Mouse (Mus musculus) CH12.LX (cell line): ENCODE measurements around the gene Sppl2b. TPM values are rescaled to one million over a fixed set of nuclear protein-coding genes. Genes with fewer than 3 reads are reported as not detected.

Experiments used
- DNase-seq: peaks from one replicate; pipeline ENCODE4 v3.0.0-alpha.2; 2013; ENCODE audit errors: extremely low read depth
- H3K27ac ChIP-seq: 2 replicates; pipeline ENCODE4 v1.5.1; 2012; ENCODE audit warnings: low read depth, mild to moderate bottlenecking, control low read depth, moderate library complexity; ENCODE audit not compliant: insufficient read depth
- H3K27me3 ChIP-seq: replicated peaks from 2 replicates; pipeline ENCODE3; 2012; ENCODE audit warnings: inconsistent platforms
- H3K36me3 ChIP-seq, 2 experiments: replicated peaks in 1 of 2; 2 replicates each; pipeline versions ENCODE3 to v1.6.1; 2012; ENCODE audit warnings: inconsistent platforms in 1 of 2, low read length in 1 of 2, mild to moderate bottlenecking in 1 of 2, mixed read lengths in 1 of 2, moderate library complexity in 1 of 2; ENCODE audit not compliant: control insufficient read depth in 1 of 2, insufficient read depth in 1 of 2
- H3K4me1 ChIP-seq, 2 experiments: 2 replicates each; pipeline ENCODE4 v1.6.1; 2012; ENCODE audit warnings: inconsistent platforms in 1 of 2, moderate library complexity in 1 of 2; ENCODE audit not compliant: insufficient read depth in 2 of 2, control insufficient read depth in 1 of 2
- H3K4me2 ChIP-seq: 2 replicates; pipeline ENCODE4 v1.6.1; 2012; ENCODE audit warnings: low read depth, mild to moderate bottlenecking, control low read depth; ENCODE audit not compliant: poor library complexity, insufficient read depth, severe bottlenecking
- H3K4me3 ChIP-seq, 3 experiments: fragments of 150-350 bp in 1 of 3; sonication (generic) in 1 of 3; replicated peaks in 1 of 3; 2 replicates each; pipeline versions ENCODE3 to v1.5.1; 2011 to 2012; ENCODE audit warnings: low read depth in 2 of 3, low read length in 2 of 3, mild to moderate bottlenecking in 2 of 3, moderate library complexity in 2 of 3, control low read depth in 1 of 3, improper control_type of control experiment in 1 of 3, inconsistent platforms in 1 of 3, mixed read lengths in 1 of 3; ENCODE audit not compliant: poor library complexity in 1 of 3
- H3K79me2 ChIP-seq: replicated peaks from 2 replicates; pipeline ENCODE4 v1.6.1; 2012; ENCODE audit warnings: mild to moderate bottlenecking, moderate library complexity; ENCODE audit not compliant: control insufficient read depth, poor library complexity, insufficient read depth, severe bottlenecking; ENCODE audit errors: extremely low read depth
- H3K9ac ChIP-seq: 2 replicates; pipeline ENCODE4 v1.6.1; 2012; ENCODE audit warnings: low read depth, mild to moderate bottlenecking, control low read depth, moderate library complexity; ENCODE audit not compliant: insufficient read depth
- H3K9me3 ChIP-seq: replicated peaks from 2 replicates; pipeline ENCODE3; 2012; ENCODE audit warnings: low read length, inconsistent platforms, mixed read lengths
- CHD1 ChIP-seq: IDR thresholded peaks from 2 replicates; pipeline ENCODE4 v1.6.1; 2012; ENCODE audit warnings: low read depth, low read length, improper control_type of control experiment, inconsistent platforms
- CHD2 ChIP-seq: IDR thresholded peaks from 2 replicates; pipeline ENCODE4 v1.6.1; 2011; ENCODE audit warnings: low read length, improper control_type of control experiment
- CTCF ChIP-seq, 2 experiments: IDR thresholded peaks in 1 of 2; conservative IDR thresholded peaks in 1 of 2; 2 replicates each; pipeline ENCODE4 v1.5.1; 2011 to 2012; ENCODE audit warnings: low read depth in 2 of 2, low read length in 2 of 2, improper control_type of control experiment in 1 of 2, inconsistent platforms in 1 of 2, mild to moderate bottlenecking in 1 of 2, moderate library complexity in 1 of 2
- E2F4 ChIP-seq: IDR thresholded peaks from 2 replicates; pipeline ENCODE4 v1.6.1; 2011; ENCODE audit warnings: low read depth, low read length, improper control_type of control experiment; ENCODE audit not compliant: insufficient replicate concordance
- ELF1 ChIP-seq: IDR thresholded peaks from 2 replicates; pipeline ENCODE4 v1.6.1; 2014; ENCODE audit warnings: low read depth, mild to moderate bottlenecking, inconsistent platforms, low read length, improper control_type of control experiment
- EP300 ChIP-seq: IDR thresholded peaks from 2 replicates; pipeline ENCODE4 v1.6.1; 2011; ENCODE audit warnings: low read length, improper control_type of control experiment
- HCFC1 ChIP-seq: IDR thresholded peaks from 2 replicates; pipeline ENCODE4 v1.6.1; 2012; ENCODE audit warnings: low read depth, mild to moderate bottlenecking, inconsistent platforms, low read length, improper control_type of control experiment
- IRF4 ChIP-seq: IDR thresholded peaks from 2 replicates; pipeline ENCODE4 v1.6.1; 2014; ENCODE audit warnings: low read depth, mild to moderate bottlenecking, inconsistent platforms, low read length, improper control_type of control experiment
- JUND ChIP-seq: conservative IDR thresholded peaks from 2 replicates; pipeline ENCODE4 v1.6.1; 2011; ENCODE audit warnings: low read depth, low read length, improper control_type of control experiment
- KAT2A ChIP-seq: IDR thresholded peaks from 2 replicates; pipeline ENCODE4 v1.6.1; 2012; ENCODE audit warnings: low read length, improper control_type of control experiment, inconsistent platforms; ENCODE audit not compliant: insufficient replicate concordance
- MAZ ChIP-seq: IDR thresholded peaks from 2 replicates; pipeline ENCODE4 v1.6.1; 2012; ENCODE audit warnings: low read depth, mild to moderate bottlenecking, inconsistent platforms, low read length, improper control_type of control experiment, moderate library complexity
- MEF2A ChIP-seq: IDR thresholded peaks from 2 replicates; pipeline ENCODE4 v1.6.1; 2014; ENCODE audit warnings: low read depth, mild to moderate bottlenecking, inconsistent platforms, low read length, improper control_type of control experiment, borderline replicate concordance
- NELFE ChIP-seq: IDR thresholded peaks from 2 replicates; pipeline ENCODE4 v1.6.1; 2011; ENCODE audit warnings: low read depth, low read length, improper control_type of control experiment
- POLR2A ChIP-seq: IDR thresholded peaks from 2 replicates; pipeline ENCODE4 v1.6.1; 2011; ENCODE audit warnings: low read depth, mild to moderate bottlenecking, improper control_type of control experiment, low read length
- RAD21 ChIP-seq: IDR thresholded peaks from 2 replicates; pipeline ENCODE4 v1.6.1; 2011; ENCODE audit warnings: low read depth, mild to moderate bottlenecking, low read length, improper control_type of control experiment, moderate library complexity
- RCOR1 ChIP-seq: conservative IDR thresholded peaks from 2 replicates; pipeline ENCODE4 v1.6.1; 2012; ENCODE audit warnings: low read depth, mild to moderate bottlenecking, inconsistent platforms, low read length, improper control_type of control experiment
- SMC3 ChIP-seq: IDR thresholded peaks from 2 replicates; pipeline ENCODE4 v1.6.1; 2011; ENCODE audit warnings: low read depth, low read length, improper control_type of control experiment
- TCF12 ChIP-seq: IDR thresholded peaks from 2 replicates; pipeline ENCODE4 v1.6.1; 2014; ENCODE audit warnings: low read depth, mild to moderate bottlenecking, inconsistent platforms, low read length, improper control_type of control experiment
- UBTF ChIP-seq: IDR thresholded peaks from 2 replicates; pipeline ENCODE4 v1.6.1; 2012; ENCODE audit warnings: low read depth, mild to moderate bottlenecking, inconsistent platforms, low read length, improper control_type of control experiment, moderate library complexity
- ZC3H11A ChIP-seq: IDR thresholded peaks from 2 replicates; pipeline ENCODE4 v1.6.1; 2012; ENCODE audit warnings: low read depth, mild to moderate bottlenecking, inconsistent platforms, low read length, improper control_type of control experiment
- ZKSCAN1 ChIP-seq: IDR thresholded peaks from 2 replicates; pipeline ENCODE4 v1.6.1; 2012; ENCODE audit warnings: low read depth, inconsistent platforms, low read length, improper control_type of control experiment, borderline replicate concordance
- ZMIZ1 ChIP-seq: IDR thresholded peaks from 2 replicates; pipeline ENCODE4 v1.6.1; 2012; ENCODE audit warnings: low read depth, mild to moderate bottlenecking, inconsistent platforms, low read length, improper control_type of control experiment
- dilution Hi-C: fragments of 300-500 bp; cut with MboI; formaldehyde crosslinking; loops from 2 replicates; pipeline ENCODE4 v1.14.3; 2020; ENCODE audit warnings: low sequenced_read_pairs; ENCODE audit not compliant: extremely low pct_unique_long_range_greater_than_20kb, extremely low pct_ligation_motif_present
- in situ Hi-C: fragments of 300-500 bp; cut with MboI; formaldehyde crosslinking; loops from 3 replicates; pipeline ENCODE4 v1.14.3; 2019; ENCODE audit warnings: low sequenced_read_pairs, low pct_ligation_motif_present, low pct_unique_long_range_greater_than_20kb, mixed read lengths
- polyA plus RNA-seq: library from polyadenylated mRNA; unstranded; fragments of >175 nt; gene quantifications from 2 replicates; pipeline ENCODE4 v1.2.1, GENCODE M21; 2012; ENCODE audit warnings: low read depth; ENCODE audit not compliant: insufficient read length
- total RNA-seq, 2 experiments: library from RNA; depleted of rRNA; stranded (reverse); fragments of 300-350 nt in 1 of 2; fragments of >200 nt in 1 of 2; gene quantifications; 2 replicates each; pipeline ENCODE4 v1.2.3; 2012 to 2014

Gene Sppl2b
- total and polyA plus RNA-seq, 3 experiments = 13.8 to 24.1 (median 19.0) TPM

DNA sequence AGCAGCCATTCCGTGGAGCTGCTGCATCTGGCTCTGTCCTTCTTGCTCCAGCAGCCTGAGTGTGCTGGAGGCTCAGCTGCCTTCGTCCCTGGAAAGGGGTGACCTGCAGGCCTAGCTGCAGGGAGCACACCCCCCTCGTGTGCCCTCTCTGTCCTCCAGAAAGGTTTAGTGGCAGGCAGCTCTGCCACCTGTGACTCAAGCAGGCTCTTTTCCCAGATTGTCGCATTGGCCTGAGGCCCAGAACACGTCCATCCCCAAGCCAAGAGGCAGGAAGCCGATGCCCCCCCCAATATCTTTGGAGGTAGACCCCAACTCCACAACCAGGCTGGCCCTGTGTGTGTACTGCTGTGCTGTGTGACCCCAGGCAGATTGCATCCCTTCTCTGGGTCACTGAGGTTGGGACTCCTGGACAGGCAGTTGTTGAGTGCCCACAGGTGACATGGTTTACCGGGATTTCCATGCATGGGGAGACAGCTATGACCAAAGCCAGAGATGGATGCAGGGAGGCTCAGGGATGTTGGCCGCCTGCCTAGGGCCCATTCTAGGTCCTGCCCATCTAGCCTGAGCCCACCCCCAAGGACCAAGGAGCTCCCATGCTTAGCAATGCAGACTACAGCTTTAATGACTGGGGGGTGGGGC, 9.9 kb upstream of the Sppl2b start:
- Histone ChIP-seq H3K27ac (no peak overlapping the region), H3K9me3 (no peaks in the 10 kb centered on the region), H3K4me1 (peaks cover 6 to 19% of the 10 kb centered on the region in 2 experiments), H3K36me3 (peaks cover 0 to 12% of the 10 kb centered on the region in 2 experiments), H3K9ac (no peak overlapping the region), H3K79me2 (no peaks in the 10 kb centered on the region), H3K4me2 (no peak overlapping the region), H3K4me3 (no peak overlapping the region), H3K27me3 (peaks cover 43% of the 10 kb centered on the region)
- no peak for DNase-seq
- in situ Hi-C loops (no loop called here), dilution Hi-C loops (no loop called here)
- no peak for TF ChIP-seq MEF2A
- no peak for TF ChIP-seq E2F4
- no peak for TF ChIP-seq SMC3
- no peak for TF ChIP-seq ZMIZ1
- TF ChIP-seq MAZ = no peak

DNA sequence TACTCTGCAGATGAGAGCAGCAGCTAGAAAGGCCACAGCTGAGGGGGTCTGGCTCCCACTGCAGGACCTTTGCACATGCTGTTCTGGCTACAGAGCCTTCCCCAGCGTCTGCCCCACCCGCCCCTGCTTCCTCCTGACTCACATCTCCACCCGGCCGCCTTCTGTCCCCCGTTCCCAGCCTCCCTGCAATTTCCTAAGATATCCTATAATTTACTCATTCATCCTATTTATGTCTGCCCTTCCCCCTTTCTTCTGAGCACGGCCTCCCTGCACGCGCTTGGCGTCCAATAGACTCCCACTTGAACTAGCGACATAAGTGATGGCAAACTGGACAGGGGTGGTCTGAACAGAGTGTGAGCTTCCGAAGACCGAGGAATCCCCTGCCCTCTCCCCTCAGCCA, 9.3 kb upstream of the Sppl2b start:
- Histone ChIP-seq H3K27ac (no peak overlapping the region), H3K79me2 (no peaks in the 10 kb centered on the region), H3K4me3 (no peak overlapping the region), H3K4me2 (no peak overlapping the region), H3K27me3 (peaks cover 43% of the 10 kb centered on the region), H3K9me3 (no peaks in the 10 kb centered on the region), H3K36me3 (peaks cover 0 to 17% of the 10 kb centered on the region in 2 experiments), H3K9ac (no peak overlapping the region), H3K4me1 (peaks cover 6 to 19% of the 10 kb centered on the region in 2 experiments)
- TF ChIP-seq SMC3 (no peak), RAD21 (no peak), HCFC1 (no peak), ZKSCAN1 (no peak), ZC3H11A (no peak), ELF1 (no peak), E2F4 (no peak), CTCF (conservative IDR thresholded peaks at IDR 0.05 in 1 of 2, IDR thresholded peaks at IDR 0.05 in 1 of 2; ENCODE audit: low read depth in 2 of 2, low read length in 2 of 2) (no peak), CHD1 (no peak), POLR2A (no peak), IRF4 (no peak), KAT2A (no peak), RCOR1 (no peak), TCF12 (no peak), NELFE (no peak), CHD2 (no peak), JUND (no peak), EP300 (no peak), UBTF (no peak), ZMIZ1 (no peak)
- dilution Hi-C loops = no loop called here
- in situ Hi-C loops = no loop called here
- no peak for DNase-seq
